Mouse (Mus musculus): ENCODE measurements around the gene Ephb2. TPM values are rescaled to one million over a fixed set of nuclear protein-coding genes. Genes with fewer than 3 reads are reported as not detected.

The Ephb2 gene
- polyA plus RNA-seq, 2 experiments from 2014 or later: not detected

- no peak for ATAC-seq
These were observed 105.3 kb downstream of the Ephb2 start for GRCm38 (mm10) chr4:136730501-136730900.

GRCm38 (mm10) chr4:136729574-136729973 lies 106.2 kb downstream of the Ephb2 start:
- no peak for ATAC-seq

GRCm38 (mm10) chr4:136726941-136727340 lies 108.8 kb downstream of the Ephb2 start:
- ATAC-seq: no peak

GRCm38 (mm10) chr4:136724731-136725130 lies 111.1 kb downstream of the Ephb2 start:
- no peak for ATAC-seq

- no peak for ATAC-seq
These were observed 113.3 kb downstream of the Ephb2 start for GRCm38 (mm10) chr4:136722361-136723082.

DNA sequence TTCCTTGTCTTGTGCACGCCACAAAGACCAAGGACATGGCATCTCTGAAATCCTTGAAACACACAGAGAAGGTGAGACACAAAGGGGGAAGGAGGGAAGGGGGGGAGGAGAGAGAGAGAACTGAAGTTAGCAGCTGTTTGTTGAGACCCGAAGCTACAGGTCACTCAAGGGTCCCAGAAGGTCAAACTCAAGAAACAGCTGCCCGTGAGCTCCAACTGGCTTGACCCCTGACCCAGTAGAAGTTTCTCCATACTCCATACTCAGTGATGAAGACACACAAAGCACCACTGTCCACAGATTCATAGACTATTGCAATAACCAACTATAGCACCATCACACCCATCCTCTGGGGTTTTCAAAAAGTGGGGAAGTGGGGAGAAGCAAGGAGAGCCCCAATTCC lies 113.9 kb downstream of the Ephb2 start:
- ATAC-seq: no peak

DNA sequence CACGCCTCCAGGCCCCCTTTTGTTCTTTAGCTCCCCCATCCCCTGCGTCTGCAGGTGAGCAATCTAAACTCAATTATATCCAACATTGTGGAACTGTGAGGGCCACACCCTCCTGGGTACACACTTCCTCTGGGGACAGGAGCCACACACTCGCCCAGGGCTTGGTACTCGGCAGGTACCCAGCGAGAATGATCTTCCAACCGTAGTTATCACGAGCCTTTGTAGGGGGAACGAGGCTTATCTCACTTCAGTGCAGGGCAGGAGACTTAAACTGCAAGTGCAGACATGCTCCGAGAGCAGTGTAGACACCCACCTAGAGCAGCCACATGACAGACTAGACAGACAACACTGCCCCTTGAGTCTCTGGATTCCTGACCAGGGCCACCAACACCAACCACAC lies 115.8 kb downstream of the Ephb2 start:
- no peak for ATAC-seq

GRCm38 (mm10) chr4:136718193-136718986 lies 117.4 kb downstream of the Ephb2 start:
- ATAC-seq: no peak

GRCm38 (mm10) chr4:136716561-136716972 lies 119.2 kb downstream of the Ephb2 start:
- no peak for ATAC-seq

GRCm38 (mm10) chr4:136714530-136714929 lies 121.3 kb downstream of the Ephb2 start:
- no peak for ATAC-seq

DNA sequence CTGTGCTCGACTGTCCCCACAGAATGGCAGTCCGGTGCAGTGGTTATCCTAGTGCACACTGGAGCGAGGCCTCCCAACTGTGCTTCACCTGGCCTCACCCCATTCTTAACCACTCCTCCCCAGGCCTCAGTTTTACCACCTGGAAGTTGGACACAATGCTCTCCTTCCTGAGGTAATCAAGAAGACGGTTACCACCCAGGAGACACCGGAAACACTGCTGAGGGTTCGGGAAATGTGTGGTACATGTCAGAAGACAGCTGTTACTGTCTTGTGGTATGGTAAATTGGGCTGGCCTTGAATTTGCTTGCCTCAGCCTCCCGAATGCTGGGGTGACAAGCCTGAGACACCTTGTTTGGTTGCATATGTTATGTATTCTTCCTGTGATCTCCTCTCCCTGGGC lies 121.9 kb downstream of the Ephb2 start:
- ATAC-seq: no peak

DNA sequence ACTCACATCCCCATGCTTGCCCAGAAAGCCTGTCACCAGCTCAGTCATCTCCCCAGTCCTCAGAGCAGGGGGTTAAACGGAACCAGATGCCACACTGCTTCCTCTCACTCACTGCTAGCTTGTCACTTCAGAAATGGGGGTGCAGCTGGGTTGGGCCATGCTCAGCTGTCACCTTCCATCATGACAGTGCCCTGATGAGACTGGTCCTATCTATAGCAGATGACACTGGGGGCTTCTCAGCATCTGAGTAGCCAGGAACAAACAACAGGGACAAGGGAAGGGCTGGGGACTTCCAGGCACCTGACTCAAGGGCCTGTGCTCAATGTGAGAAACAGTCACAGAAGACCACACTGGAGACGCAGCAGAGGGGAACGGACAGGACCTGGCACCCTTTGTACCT lies 122.4 kb downstream of the Ephb2 start:
- ATAC-seq: no peak

DNA sequence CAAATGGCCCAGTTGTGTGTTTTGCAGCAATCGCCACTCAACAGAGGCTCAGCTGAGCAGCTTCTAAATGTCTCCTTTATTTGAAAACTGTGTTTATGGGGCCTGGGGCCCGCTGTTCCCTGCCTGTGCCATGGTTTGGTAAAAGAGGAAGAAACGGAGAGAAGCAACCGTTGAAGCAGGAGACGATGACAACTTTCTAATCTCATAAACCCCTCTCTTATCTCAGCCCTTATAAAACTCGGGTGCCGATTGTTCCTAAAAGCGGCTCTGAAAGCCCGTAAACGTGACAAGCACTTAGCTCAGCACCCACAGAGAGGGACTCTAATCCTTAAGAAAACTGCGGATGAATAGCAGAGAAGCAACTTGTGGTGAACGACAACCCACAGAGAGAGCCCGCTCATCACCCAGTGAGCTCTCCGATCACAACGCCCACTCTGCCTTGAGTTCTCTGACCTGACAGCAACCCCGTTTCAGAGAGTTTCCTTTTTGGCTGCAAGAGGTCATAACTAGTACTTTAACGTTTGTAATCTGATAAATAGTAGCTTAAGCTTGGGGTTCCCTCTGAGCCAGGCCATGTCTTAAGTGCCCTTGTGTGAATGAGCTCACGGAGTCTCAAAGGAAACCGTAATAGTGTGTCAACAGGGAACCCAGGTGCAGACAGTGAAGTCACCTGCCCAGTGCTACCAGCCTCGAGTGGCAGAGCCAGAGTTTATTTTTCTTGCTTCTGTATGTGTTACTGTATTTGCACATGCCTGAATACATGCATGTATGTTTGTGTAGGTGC lies 123.6 kb downstream of the Ephb2 start:
- no peak for ATAC-seq

DNA sequence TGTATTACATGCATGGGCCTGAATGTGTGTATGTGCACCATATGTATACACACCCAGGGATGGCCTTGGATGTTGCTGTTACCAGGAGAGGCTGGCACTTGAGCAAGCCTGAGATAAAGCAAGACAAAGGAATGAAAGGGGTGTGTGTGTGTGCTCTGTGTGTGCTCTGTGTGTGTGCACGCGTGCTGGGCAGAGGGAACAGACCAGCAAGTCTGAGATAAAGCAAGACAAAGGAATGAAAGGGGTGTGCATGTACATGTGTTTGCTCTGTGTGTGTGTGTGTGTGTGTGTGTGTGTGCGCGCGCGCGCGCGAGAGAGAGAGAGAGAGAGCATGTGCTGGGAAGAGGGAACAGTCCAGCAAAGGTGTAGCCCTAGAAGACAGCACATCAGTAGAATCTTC lies 125.4 kb downstream of the Ephb2 start:
- no peak for ATAC-seq

- no peak for ATAC-seq
These were observed 126.8 kb downstream of the Ephb2 start for GRCm38 (mm10) chr4:136708956-136709355.

DNA sequence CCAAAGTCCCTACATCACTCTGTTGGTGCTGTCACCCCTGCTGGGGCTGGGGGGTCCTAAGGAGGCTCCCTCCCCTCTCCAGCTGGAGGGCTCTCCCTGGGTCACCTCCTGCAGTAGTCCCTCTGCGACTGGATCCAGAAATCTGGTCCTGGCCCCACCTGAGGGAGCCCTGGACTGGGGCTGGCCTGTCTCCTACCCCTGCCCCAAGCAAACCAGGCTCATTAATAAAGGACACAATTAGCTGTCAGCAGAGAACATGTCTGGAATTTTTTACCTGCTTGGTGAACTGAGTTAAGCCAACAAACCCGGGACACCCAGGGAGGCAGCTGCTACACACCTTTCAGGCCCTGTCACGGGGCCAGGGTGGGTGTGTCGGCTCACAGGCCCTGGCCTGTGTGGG lies 129.1 kb downstream of the Ephb2 start:
- ATAC-seq: no peak

DNA sequence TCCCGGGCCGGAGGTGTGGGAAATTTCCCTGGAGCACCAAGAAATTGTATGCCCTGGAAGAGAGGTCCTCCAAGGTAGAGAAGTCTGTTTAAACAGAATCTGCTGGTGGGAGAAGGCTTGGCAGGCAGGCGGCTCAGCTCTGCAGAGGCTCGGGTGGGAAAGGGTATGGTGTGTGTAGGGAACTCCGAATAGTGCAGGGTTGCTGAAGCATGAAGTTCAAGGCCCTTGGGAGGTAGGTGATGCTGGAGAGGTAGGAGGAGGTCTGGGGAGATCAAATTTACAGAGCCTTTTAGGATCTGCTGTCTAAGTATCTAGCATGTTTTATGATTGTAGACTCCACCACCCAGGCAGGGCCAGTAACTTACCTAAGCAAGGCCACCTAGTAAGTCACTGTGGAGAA lies 130.7 kb downstream of the Ephb2 start:
- no peak for ATAC-seq

DNA sequence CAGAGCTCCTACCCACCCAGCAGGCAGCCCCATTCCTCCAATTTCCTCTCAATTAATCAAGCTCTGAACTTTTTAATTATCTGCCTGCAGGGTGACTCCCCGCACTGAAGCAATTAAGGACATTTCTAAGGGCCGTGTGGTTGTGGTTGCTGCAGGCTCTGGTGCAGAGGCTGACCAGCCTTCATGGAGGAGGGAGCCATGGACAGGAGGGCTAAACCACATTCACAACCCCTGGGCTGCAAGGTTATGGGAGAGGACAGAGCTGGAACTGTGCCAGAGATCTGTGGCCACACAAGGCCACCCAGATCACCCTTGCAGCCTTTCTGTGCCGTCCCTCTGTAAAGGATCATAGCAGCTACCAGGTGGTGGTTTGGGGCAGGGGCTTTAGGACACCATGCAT lies 131.2 kb downstream of the Ephb2 start:
- no peak for ATAC-seq

- no peak for ATAC-seq
These were observed 132.4 kb downstream of the Ephb2 start for GRCm38 (mm10) chr4:136703351-136703750.

GRCm38 (mm10) chr4:136702456-136702855 lies 133.3 kb downstream of the Ephb2 start:
- no peak for ATAC-seq

GRCm38 (mm10) chr4:136701236-136701635 lies 134.6 kb downstream of the Ephb2 start:
- no peak for ATAC-seq

- no peak for ATAC-seq
These were observed 136.7 kb downstream of the Ephb2 start for GRCm38 (mm10) chr4:136699084-136699450.

DNA sequence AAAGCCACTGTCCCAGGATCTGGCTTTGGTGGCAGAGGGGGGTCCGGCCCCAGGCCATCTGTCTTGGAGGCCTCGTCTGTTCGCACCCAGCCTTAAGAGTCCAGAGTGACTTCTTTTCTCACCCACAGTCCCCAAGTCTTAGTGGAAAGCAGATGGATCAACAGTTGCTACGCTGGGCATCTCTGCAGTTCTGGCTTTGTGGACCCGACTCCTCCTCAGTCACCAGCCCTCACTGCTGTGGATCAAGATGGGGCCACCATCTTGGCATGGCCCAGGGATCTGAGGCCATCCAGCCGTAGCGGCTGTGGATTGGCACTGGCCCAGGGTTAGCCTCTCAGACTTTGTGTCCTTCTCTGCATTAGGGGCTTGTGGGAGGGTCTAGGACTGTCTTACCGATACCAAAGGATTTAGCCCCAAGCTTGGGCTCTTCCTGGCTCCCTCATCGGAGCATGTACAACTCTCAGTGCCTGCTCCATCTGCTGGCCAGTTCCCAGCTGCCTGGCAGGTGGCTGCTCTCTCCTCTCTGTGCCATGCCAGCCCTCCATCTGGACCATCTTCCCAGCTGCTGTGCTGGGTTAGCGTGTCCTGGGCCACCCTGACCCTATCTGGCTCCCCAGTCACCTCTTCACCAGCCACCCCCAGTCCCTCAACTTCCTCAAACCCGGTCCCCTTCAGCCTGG lies 137.2 kb downstream of the Ephb2 start:
- ATAC-seq: no peak
